In the genomic region with DNA sequence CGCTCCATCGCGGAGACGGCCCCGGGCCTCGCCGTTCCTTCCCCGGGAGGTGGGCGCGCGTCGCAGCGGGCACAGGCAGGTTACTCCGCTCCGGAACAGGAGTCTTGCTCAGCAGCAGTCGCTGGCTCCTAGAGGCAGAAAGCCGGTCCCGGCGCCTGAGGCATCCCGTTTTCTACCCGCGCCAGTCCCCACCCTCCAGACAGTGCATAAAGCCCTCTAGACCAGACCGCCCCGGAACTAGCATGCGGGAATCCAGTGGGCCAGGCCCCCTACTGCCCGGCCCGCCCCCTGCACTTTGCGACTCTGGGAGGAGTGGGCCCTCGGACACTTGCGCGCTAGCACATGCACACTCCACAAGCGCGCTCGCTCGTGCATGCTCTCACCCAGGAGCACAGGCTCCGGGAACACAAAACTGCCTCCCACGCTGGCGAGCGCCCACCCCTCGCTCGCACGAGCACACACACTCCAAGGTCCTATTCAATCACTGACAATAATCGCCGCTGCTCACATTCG, we compare ENCODE assay signal across 8 mouse cellular contexts. TPM values are rescaled to one million over a fixed set of nuclear protein-coding genes. Genes with fewer than 3 reads are reported as not detected.
DNase-seq lines count a peak whose midpoint lies in the region; ATAC-seq and TF ChIP-seq lines count a peak whose summit lies in the region.

Gene Lrp2 (minus strand): TSS at position 180 of the 513 bp plus-strand sequence.

- H3K4me2 ChIP-seq in liver, postnatal 0 days (ENCODE audit: low read depth, low read length), result peak within 1 kb of the TSS; percentile 77
- peak within 1 kb of the TSS; percentile 100 for H3K4me2 ChIP-seq in neural tube, embryonic 15.5 days

- no peak for TF ChIP-seq EP300 in liver, postnatal 0 days (IDR thresholded peaks at IDR 0.05; ENCODE audit: low read depth)

- H3K9ac ChIP-seq in liver, postnatal 0 days (replicated peaks), result no peak within 1 kb of the TSS
- H3K9ac ChIP-seq in neural tube, embryonic 15.5 days (replicated peaks), result peak within 1 kb of the TSS; percentile 54

- DNase-seq in heart, adult 11 months, result peak; percentile 84
- no peak for DNase-seq in heart, adult 8-10 months (ENCODE audit: low spot score)
- DNase-seq in adrenal gland, postnatal 10 days, result peak; percentile 22
- no peak for DNase-seq in gonadal fat pad, adult 2 months (ENCODE audit: low read depth)
- peak; percentile 96 for DNase-seq in kidney, adult 9 months
- DNase-seq in liver, postnatal 0 days, result peak; percentile 27
- no peak for DNase-seq in spleen, postnatal 14 days (ENCODE audit: low spot score in 2 of 2)

- no peak for TF ChIP-seq CTCF in liver, postnatal 0 days (IDR thresholded peaks at IDR 0.05; ENCODE audit: low read depth)

- no peaks in the 10 kb centered on the region for H3K9me3 ChIP-seq in liver, postnatal 0 days (ENCODE audit: low read length)
- no peaks in the 10 kb centered on the region for H3K9me3 ChIP-seq in neural tube, embryonic 15.5 days (replicated peaks)

- peak within 1 kb of the TSS; percentile 49 for H3K4me3 ChIP-seq in liver, postnatal 0 days (ENCODE audit: low read depth, low read length)
- H3K4me3 ChIP-seq in neural tube, embryonic 15.5 days (replicated peaks), result peak within 1 kb of the TSS; percentile 72

- peaks cover 56% of the 10 kb centered on the region for H3K27me3 ChIP-seq in liver, postnatal 0 days (ENCODE audit: insufficient read depth, low read length)
- H3K27me3 ChIP-seq in neural tube, embryonic 15.5 days (replicated peaks), result peaks cover 56% of the 10 kb centered on the region

- no peaks in the 10 kb centered on the region for H3K36me3 ChIP-seq in liver, postnatal 0 days (replicated peaks; ENCODE audit: insufficient read depth, low read length)
- no peaks in the 10 kb centered on the region for H3K36me3 ChIP-seq in neural tube, embryonic 15.5 days

- 3% methylated on average over 43 of the region's 45 CpGs for WGBS in liver, postnatal 0 days (ENCODE audit: insufficient replicate concordance)
- WGBS in neural tube, embryonic 15.5 days, result under 1% methylated on average over 45 of the region's 45 CpGs

- ATAC-seq in liver, postnatal 0 days, result no peak
- peak; percentile 82 for ATAC-seq in neural tube, embryonic 15.5 days (ENCODE audit: low FRiP score)

- no peak within 1 kb of the TSS for H3K27ac ChIP-seq in liver, postnatal 0 days (ENCODE audit: low read depth)
- no peak within 1 kb of the TSS for H3K27ac ChIP-seq in neural tube, embryonic 15.5 days (replicated peaks)

- H3K4me1 ChIP-seq in liver, postnatal 0 days (ENCODE audit: insufficient read depth), result peaks cover 11% of the 10 kb centered on the region
- H3K4me1 ChIP-seq in neural tube, embryonic 15.5 days, result peaks cover 37% of the 10 kb centered on the region

RNA-seq across cellular contexts. Expression of gene Lrp2, which starts in this region (rescaled TPM):
- total RNA-seq in heart, adult 8-10 months (2022), result 1 to 10 TPM in 3 of 4 experiments, under 1 TPM in 1; 0.57 to 1.6 (median 1.1) TPM
- 1 to 10 TPM in 1 of 2 experiments, under 1 TPM in 1; 0.75 to 1.1 TPM for total RNA-seq in adrenal gland, postnatal 10 days (2021)
- polyA plus RNA-seq in gonadal fat pad, adult 2 months (2012; rRNA removed), result 14.7 and 28.4 TPM in 2 replicates
- 0.02 and 0.05 TPM in 2 replicates for polyA plus RNA-seq in liver, postnatal 0 days (2015; fragmentation: Nextera tagmentation; extraction: Ambion mirVana)
- 0.46 and 0.66 TPM in 2 replicates for polyA plus RNA-seq in neural tube, embryonic 15.5 days (2015; fragmentation: Nextera tagmentation; extraction: Ambion mirVana)

Comparison
In these comparisons a context has a peak if more than half of its experiments do, and no peak if none do; other contexts are left out.
1. DNase-seq: peak in heart, adult 11 months (single experiment), adrenal gland, postnatal 10 days (single experiment) and kidney, adult 9 months (single experiment); none in heart, adult 8-10 months (single experiment), gonadal fat pad, adult 2 months (single experiment) and spleen, postnatal 14 days (0 of 2).
2. Peak in DNase-seq, H3K4me3 ChIP-seq and H3K4me2 ChIP-seq in liver, postnatal 0 days; RNA of the gene not detected or under 1 TPM.
3. Peak in ATAC-seq, H3K4me3 ChIP-seq, H3K9ac ChIP-seq and H3K4me2 ChIP-seq in neural tube, embryonic 15.5 days; RNA of the gene not detected or under 1 TPM.